Mouse (Mus musculus) splenic B cell, adult 2 months (primary cell): ENCODE data around the gene Uqcc1.
"Not testable (repeated sequence)": the region's sequence is repeated elsewhere in the genome, so short reads cannot be mapped to it uniquely, and the experiment has no call there.

Source experiments
- DNase-seq: peaks from one replicate; pipeline ENCODE4 v3.0.0-alpha.2; 2011; ENCODE audit warnings: low read depth, low spot score
- H3K27me3 ChIP-seq: 2 replicates; pipeline ENCODE4 v1.6.1; 2012; ENCODE audit warnings: mild to moderate bottlenecking, low read length, moderate library complexity, mixed read lengths; ENCODE audit not compliant: control insufficient read depth, poor library complexity, insufficient read depth, severe bottlenecking
- H3K36me3 ChIP-seq: 2 replicates; pipeline ENCODE4 v1.6.1; 2012; ENCODE audit warnings: mild to moderate bottlenecking, low read length, moderate library complexity, mixed read lengths; ENCODE audit not compliant: control insufficient read depth, poor library complexity, insufficient read depth, severe bottlenecking

Gene Uqcc1

DNA sequence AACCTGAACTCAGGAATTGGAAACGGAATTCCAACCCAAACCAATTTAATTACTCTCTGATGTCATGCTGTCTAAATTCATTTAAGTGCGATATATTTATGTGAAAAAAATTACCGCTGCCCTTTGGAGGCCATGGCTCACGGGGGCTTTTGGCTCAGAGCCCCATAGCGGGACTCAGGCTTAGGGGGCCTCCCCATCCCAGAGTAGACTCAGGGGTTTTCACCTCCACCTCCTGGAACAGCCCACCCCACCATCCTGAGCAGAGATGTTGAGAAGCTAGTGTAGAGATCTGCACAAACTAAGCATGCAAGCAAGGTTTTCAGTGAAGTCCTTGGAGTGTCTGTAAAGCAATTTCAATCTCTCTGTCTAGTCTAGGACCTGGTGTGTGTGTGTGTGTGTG is 15.5 kb upstream of the Uqcc1 start:
- Histone ChIP-seq H3K27me3 (no peaks in the 10 kb centered on the region), H3K36me3 (no peaks in the 10 kb centered on the region)
- no peak for DNase-seq

DNA sequence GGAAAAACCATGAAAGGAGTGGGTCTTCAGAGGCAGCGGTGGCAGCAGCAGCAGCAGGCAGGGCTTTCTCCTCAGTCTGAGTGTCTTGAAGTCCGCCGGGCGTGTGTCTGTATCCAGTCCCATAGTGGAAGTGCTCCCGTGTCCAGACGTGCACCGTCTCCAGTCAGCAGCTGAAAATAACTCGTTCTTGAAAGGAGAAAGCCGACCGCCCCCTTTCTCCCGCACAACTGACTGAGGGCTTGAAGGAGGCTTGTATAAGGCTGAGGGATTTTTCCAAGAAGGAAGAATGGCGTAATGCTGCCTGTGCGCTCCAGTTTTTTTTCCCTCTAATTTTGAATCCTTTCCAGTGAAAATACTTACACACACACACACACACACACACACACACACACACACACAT is 15.0 kb upstream of the Uqcc1 start, which contains the start of gene Gdf5:
Gene Gdf5 (minus strand): TSS at position 244 of the 400 bp plus-strand sequence.
- Histone ChIP-seq H3K36me3 (no peaks in the 10 kb centered on the region), H3K27me3 (no peaks in the 10 kb centered on the region)
- DNase-seq: no peak

DNA sequence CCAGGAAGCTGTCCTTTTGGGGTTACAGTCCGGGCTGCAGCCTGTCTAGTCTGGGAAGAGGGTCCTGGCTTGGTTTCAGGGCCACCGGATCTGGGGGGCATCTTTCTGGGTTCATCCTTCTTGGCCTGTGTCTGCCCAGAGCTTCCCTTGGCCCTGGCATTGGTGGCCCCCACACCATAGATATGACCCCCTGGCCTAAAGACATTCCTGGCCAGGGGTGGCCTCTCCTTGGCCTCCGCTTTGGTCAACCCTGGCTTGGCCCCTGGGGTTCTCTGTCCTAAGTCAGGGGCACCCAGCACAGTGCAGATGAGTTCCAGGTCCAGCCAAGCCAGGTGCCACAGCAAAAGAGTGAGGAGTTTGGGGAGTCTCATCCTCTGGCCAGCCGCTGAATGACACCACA is 14.6 kb upstream of the Uqcc1 start:
- Histone ChIP-seq H3K27me3 (no peaks in the 10 kb centered on the region), H3K36me3 (no peaks in the 10 kb centered on the region)
- no peak for DNase-seq

DNA sequence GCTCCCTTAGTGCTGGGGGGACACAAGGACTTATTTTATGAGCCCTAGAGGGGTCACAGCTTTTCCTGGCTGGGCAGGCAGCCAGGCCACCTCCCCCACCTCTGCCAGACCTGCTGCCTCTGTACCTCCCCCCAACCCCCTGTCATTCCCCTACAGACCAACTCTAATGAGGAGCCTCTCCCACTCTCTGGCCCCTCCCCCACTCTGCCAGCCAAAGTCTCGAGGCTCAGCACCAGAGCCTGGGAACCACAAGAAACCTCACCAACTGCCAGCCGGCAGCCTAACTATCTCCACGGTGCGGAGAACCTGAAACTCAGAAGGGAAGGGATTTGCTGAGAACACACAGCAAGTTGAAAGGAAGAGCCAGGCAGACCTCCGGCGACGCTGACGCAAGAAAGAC is 13.4 kb upstream of the Uqcc1 start:
- no peaks in the 10 kb centered on the region for H3K36me3 ChIP-seq
- no peak for DNase-seq

DNA sequence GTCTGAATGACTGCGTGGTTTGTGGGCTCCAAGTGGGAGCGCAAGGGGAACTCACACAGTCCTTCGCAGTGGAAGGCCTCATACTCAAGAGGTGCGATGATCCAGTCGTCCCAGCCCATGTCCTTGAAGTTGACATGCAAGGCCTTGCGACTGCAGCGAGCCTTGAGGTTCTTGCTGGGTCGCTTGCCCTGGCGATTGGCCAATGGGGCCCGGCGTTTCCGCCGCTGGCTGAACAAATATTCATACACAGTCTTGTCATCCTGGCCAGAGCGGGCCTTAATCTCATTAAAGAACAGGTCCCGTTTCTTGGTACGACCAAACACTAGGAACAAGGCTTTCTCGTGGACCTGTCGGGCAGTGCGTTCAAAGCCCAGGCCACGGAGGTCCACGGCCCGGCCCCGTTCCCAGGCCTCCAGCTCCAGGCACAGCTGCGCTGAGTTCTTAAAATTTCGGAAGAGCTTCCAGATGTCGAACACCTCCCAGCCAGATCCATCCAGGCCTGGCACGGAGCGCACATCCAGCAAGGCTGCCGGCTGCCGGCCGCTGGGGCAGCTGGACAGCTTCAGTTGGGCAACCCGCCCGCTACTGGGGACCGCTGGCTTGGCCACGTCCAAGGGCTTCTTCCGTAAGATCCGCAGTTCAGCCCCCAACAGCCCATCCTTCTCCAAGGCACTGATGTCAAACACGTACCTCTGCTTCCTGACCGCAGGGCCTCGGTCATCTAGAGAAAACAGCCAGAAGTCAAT is 11.8 kb upstream of the Uqcc1 start:
- Histone ChIP-seq H3K36me3 (no peaks in the 10 kb centered on the region), H3K27me3 (no peaks in the 10 kb centered on the region)
- DNase-seq: no peak

More for the DNA sequence above, 13.4 kb upstream of the Uqcc1 start:
- no peaks in the 10 kb centered on the region for H3K27me3 ChIP-seq

DNA sequence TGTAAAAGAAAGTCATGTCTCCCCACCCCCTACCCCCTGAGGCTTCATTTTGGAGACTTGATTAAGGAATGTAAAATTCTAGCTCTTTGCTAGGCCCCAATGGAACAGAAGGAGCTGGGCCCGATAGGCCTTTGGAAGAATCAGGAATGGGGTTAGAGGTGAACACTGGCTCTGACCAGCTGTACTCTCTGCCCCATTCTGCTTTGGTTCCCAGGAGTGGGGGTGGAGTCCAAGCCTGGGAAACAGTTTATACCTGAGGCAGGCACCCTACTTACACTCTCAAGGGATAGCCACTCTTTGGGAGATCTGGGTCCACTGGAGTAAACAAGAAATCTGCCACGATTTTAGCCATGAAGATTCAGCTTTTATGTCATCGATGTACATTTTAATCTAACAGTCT is 10.6 kb upstream of the Uqcc1 start, which contains the start of gene Gm15557:
Gene Gm15557 (plus strand): TSS at position 48 of the 400 bp plus-strand sequence.
- Histone ChIP-seq H3K27me3 (no peaks in the 10 kb centered on the region), H3K36me3 (no peaks in the 10 kb centered on the region)
- no peak for DNase-seq

DNA sequence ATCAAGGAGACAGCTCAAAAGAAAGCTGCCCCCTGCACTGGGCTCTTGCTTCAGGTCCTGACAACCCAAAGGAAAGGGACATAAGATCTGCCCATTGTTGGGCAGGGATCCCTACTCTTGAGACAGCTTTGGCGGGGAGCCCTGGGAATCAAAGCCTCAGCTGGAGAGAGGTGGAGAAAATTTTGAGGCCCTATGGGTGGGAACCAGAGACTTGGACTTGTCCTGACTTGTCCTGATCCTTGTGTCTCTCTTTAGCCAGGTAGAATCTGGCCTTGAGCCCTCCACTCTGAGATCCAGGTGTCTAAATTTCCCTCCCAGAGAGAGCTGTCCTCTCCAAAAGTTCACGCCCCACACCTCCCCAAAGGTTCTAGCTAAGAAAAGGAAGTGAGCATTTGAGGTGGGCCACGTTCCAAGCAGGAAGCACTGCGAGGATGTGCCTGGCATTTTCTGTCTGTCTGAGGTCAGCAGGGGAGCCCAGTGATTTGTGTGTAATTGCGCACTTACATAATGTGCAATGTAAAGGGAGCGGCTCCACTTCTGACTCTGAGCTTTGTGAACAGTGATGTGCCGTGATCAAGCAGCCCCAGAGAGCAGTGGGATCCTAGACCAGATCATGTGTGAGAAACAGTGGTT is 9.9 kb upstream of the Uqcc1 start:
- DNase-seq: no peak

DNA sequence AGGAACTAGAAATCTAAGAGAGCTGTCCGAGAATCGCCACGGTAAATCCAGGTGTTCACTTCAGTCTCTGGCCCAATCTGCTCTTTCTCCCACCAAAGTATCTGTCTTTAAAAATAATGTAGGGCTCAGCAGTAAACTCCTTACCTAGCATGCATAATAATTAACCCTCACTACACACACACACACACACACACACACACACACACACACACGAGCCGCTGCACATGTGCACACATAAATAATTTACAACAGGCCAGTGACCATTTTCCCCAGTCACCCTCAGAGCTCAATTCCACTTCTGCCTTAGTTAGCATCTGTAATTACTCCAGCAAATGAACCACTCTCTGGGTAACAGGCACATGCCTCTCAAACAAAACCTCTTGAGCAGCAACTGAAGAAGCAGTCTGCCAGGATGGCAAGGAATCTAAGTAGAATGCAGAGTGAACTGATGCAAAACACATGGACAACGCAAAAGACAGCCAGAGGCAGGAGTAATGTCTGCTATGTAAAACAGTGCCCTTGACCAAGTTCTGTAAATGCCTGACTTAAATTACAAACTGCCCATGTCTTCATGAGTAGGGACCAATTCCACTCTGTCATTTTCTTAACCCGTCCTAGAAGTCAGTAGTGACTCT is 1.3 kb downstream of the Uqcc1 start:
- H3K27me3 ChIP-seq: no peaks in the 10 kb centered on the region
- no peaks in the 10 kb centered on the region for H3K36me3 ChIP-seq
- no peak for DNase-seq

More for the DNA sequence above, 9.9 kb upstream of the Uqcc1 start:
- H3K36me3 ChIP-seq: no peaks in the 10 kb centered on the region
- no peaks in the 10 kb centered on the region for H3K27me3 ChIP-seq

DNA sequence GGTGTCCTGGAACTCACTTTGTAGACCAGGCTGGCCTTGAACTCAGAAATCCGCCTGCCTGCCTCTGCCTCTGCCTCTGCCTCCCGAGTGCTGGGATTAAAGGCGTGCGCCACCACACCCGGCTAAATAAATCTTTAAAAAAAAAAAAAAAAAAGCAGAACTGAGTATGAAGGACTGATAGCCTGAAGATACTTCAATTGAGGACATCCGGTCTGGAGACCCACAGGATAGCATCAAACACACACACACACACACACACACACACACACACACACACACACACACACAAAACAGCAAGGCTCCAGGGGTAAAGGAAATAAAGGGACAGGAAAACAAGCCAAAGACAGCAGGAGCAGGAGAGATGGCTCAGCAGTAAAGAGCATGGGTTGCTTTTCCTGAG is 4.9 kb downstream of the Uqcc1 start:
- not testable (repeated sequence) for H3K36me3 ChIP-seq, DNase-seq, H3K27me3 ChIP-seq

DNA sequence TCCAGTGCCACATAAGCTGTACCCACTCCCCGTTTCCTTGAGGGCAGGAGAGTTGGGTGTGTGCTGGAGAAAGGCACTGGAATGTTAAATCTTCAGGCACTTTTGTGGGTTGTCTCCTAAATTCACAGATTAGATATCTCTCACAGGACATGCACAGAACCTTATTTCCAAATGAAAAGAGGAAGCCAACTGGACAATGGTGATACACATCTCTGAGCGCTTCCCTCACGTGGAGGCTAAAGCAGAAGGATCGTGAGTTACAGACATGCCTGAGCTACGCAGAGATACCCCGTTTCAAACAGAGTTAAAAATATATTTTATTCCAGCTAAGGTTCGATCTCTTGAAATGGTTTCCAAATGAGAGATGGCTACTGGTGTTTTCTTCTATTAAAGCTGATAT is 7.0 kb downstream of the Uqcc1 start:
- no peaks in the 10 kb centered on the region for H3K27me3 ChIP-seq
- DNase-seq: no peak

DNA sequence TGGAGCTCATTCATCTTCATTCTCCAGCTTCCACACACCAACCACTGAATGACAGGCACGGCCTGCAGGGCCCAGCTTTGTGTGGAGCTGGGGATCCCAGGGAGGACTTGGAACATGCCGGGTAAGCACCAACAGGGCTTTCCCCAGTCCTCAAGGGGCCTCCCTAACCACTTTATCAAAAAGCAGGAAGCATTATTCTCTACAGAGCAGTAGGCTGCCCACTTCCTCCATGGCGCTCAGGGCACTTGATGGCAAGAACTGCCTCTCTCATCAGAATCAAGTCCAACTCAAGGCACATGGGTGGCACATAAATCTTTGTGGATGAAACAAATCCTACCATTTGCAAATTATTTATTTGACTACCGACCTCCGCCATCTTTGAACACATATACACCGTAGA is 15.4 kb downstream of the Uqcc1 start:
- Histone ChIP-seq H3K36me3 (peaks cover 2% of the 10 kb centered on the region; the same call in 1 of the 2 replicates), H3K27me3 (no peaks in the 10 kb centered on the region)
- no peak for DNase-seq

More for the DNA sequence above, 7.0 kb downstream of the Uqcc1 start:
- 0 out of 2 replicates have a peak, but pooled peaks cover 2% of the 10 kb centered on the region for H3K36me3 ChIP-seq

DNA sequence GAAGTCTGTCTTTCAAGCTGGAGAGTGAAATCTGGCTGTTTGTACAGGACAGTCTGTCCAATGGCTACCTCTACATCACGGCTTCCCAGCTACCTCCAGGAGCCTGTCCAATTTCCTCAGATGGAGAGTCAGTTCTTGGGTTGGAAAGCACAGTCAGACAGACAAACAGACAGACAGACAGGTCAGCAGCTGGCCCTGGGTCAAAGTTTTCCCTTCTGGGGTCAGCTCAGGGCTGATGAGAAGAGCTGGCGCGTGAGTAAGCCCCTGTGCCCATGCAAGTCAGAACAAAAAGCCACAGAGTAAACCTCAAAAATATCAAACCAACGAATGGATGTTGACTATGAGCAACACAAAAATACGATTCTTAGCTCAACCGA is 26.5 kb downstream of the Uqcc1 start:
- peaks cover 3% of the 10 kb centered on the region for H3K36me3 ChIP-seq
- DNase-seq: no peak
- no peaks in the 10 kb centered on the region for H3K27me3 ChIP-seq

DNA sequence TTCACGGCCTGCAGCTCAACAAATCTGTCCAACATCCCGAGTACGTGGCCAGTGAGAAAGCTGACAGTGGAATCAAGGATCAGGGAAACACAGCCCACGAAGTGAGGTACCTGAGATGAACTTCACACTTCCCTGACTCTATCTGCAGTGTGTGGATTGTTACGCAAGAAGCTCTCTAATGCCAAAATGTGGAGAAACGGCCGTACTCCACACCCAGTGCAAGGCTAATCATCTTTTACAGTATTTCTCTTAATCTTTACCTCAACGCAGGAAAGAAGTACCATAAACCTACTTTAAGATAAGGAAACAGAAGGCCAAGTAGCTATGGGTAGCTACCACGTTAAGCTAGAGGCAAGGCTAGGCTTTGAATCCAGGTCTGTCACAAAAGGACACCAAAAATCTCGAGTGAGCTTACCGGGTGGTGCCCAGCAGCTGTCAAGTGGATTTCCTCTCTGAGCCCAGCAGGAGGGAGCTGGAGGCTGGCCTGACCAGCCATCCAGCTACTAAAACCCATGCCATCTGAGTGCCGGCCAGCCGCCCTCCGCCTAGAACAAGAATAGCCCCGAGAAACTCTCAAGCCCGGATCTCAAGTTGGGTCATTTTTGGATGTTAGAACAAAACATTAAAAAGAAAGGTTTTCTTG is 27.0 kb downstream of the Uqcc1 start:
- no peak for DNase-seq
- H3K36me3 ChIP-seq: peaks cover 3% of the 10 kb centered on the region
- H3K27me3 ChIP-seq: no peaks in the 10 kb centered on the region

DNA sequence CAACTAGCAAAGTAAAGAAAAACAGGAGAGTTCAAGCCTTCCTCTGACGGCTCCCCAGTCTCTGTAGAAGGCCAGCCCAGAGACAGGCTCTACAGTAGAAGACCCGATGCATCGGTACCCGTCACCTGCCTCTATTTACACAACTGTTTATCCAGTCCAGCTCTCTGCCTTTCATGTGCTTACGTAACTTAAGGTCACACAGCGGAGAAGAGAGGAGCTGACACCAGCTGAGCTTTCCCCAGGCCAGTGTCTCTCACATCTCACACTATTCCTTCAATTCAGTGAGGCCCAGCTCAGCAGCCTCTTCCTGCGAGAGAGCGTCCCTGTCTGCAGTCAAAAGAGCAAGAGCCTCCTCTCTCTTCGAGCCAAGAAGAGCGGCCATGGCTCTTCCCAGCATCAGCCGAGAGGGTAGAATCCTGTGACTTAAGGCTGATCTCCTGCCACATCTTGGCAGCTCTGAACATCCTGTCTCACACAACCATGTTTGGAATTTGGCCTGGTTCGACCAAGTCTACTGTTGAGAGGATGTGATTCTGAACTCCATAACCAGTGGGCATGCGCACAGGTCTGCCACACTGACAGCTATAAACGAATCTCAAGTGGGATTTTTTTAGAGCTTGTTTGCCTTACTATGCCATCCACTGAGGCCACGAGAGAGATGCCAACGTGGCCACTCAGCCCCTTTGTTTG is 34.9 kb downstream of the Uqcc1 start:
- DNase-seq: no peak
- H3K27me3 ChIP-seq: no peaks in the 10 kb centered on the region
- peaks cover 6% of the 10 kb centered on the region for H3K36me3 ChIP-seq
